Mouse (Mus musculus) central nervous system, embryonic 18 days (tissue): ENCODE results near the gene Gm11733. TPM values are rescaled to one million over a fixed set of nuclear protein-coding genes. Genes with fewer than 3 reads are reported as not detected.

Experiments
- polyA plus RNA-seq: library from polyadenylated mRNA; depleted of rRNA; stranded (reverse); fragments of >200 nt; gene quantifications from 2 replicates; pipeline ENCODE4 v1.2.3, GENCODE M21; 2012; rRNA removed

Gm11733 gene
- 0.08 and 0.10 TPM in 2 replicates for polyA plus RNA-seq

DNA sequence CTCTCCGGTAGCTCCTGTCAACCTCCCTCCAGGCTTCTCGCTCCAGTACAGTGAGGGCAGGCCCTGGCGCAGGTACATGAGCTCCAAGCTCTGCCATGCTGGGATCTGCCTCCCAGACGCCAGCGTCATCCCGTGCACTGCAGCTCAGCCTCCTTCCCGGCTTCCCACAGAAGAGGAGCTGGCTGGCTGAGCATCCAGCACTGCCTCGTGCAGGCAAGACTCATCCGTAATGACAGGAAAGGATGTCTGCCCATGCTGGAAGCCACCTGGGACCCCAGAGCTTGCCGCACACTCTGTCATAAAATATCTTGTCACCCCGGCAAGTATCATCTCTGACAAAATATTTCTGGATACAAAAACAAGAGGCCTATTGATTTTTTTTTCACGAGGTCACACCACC lies at the start of gene Gm11733:
Gene Gm11733, plus strand, starts transcription at position 171 of the 400 bp plus-strand sequence.

Other genes starting within 250 kb of the Gm11733 start
- gene Tnrc6c, start 169.9 kb downstream of the Gm11733 start, polyA plus RNA-seq: 41.2 and 48.7 TPM in 2 replicates